Mouse (Mus musculus) liver, embryonic 11.5 days (tissue): ENCODE data around the gene Wdr76. TPM values are rescaled to one million over a fixed set of nuclear protein-coding genes. Genes with fewer than 3 reads are reported as not detected.
"Not testable (repeated sequence)": the region's sequence is repeated elsewhere in the genome, so short reads cannot be mapped to it uniquely, and the experiment has no call there.

Experiments used
- ATAC-seq: fragments of 200-750 bp; cut with Nextera tagmentation; replicated peaks from 2 replicates; pipeline ENCODE4 v1.8.0; 2017; ENCODE audit warnings: moderate number of reproducible peaks, mild to moderate bottlenecking, moderate TSS enrichment, moderate library complexity; ENCODE audit not compliant: low FRiP score
- DNase-seq: peaks from one replicate; pipeline ENCODE4 v3.0.0-alpha.2; 2017; ENCODE audit warnings: low spot score
- H3K27ac ChIP-seq: fragments of 300-500 bp; sonication (generic); 2 replicates; pipeline ENCODE4 v1.5.1; 2014; ENCODE audit warnings: mild to moderate bottlenecking, low read depth, low read length, control low read depth
- H3K27me3 ChIP-seq: fragments of 300-500 bp; sonication (generic); replicated peaks from 2 replicates; pipeline ENCODE4 v1.6.1; 2014; ENCODE audit warnings: low read length, mixed read lengths; ENCODE audit not compliant: control insufficient read depth, insufficient read depth
- H3K36me3 ChIP-seq: fragments of 300-500 bp; sonication (generic); 2 replicates; pipeline ENCODE4 v1.6.1; 2014; ENCODE audit warnings: mild to moderate bottlenecking, low read length, moderate library complexity, mixed read lengths; ENCODE audit not compliant: control insufficient read depth, insufficient read depth
- H3K4me1 ChIP-seq: fragments of 300-500 bp; sonication (generic); replicated peaks from 2 replicates; pipeline ENCODE4 v1.6.1; 2014; ENCODE audit warnings: low read length, mixed read lengths; ENCODE audit not compliant: control insufficient read depth, insufficient read depth
- H3K4me2 ChIP-seq: fragments of 300-500 bp; sonication (generic); 2 replicates; pipeline ENCODE4 v1.6.1; 2014; ENCODE audit warnings: mild to moderate bottlenecking, control low read depth, moderate library complexity
- H3K4me3 ChIP-seq: fragments of 300-500 bp; sonication (generic); 2 replicates; pipeline ENCODE4 v1.5.1; 2014; ENCODE audit warnings: low read depth, low read length, control low read depth
- H3K9ac ChIP-seq: fragments of 300-500 bp; sonication (generic); 2 replicates; pipeline ENCODE4 v1.6.1; 2014; ENCODE audit warnings: low read depth, low read length, control low read depth
- H3K9me3 ChIP-seq: fragments of 300-500 bp; sonication (generic); 2 replicates; pipeline ENCODE4 v1.6.1; 2016; ENCODE audit warnings: low read length, inconsistent platforms, mixed read lengths; ENCODE audit not compliant: control insufficient read depth
- WGBS: fragments of 180-500 bp; shearing (Covaris S2); extraction: QIAGEN DNeasy Blood & Tissue Kit; methylation state at CpG from one replicate; pipeline ENCODE4 v1.1.7; 2014; 5-methylcytosine and 5-hydroxymethylcytosine counted together
- polyA plus RNA-seq: library from polyadenylated mRNA; unstranded; fragments of >200 nt; fragmentation: Nextera tagmentation; extraction: Ambion mirVana; gene quantifications from 2 replicates; pipeline ENCODE4 v1.2.1, GENCODE M21; 2014

The Wdr76 gene
- polyA plus RNA-seq, 1 experiment from 2014 or later = 15.4 TPM

DNA sequence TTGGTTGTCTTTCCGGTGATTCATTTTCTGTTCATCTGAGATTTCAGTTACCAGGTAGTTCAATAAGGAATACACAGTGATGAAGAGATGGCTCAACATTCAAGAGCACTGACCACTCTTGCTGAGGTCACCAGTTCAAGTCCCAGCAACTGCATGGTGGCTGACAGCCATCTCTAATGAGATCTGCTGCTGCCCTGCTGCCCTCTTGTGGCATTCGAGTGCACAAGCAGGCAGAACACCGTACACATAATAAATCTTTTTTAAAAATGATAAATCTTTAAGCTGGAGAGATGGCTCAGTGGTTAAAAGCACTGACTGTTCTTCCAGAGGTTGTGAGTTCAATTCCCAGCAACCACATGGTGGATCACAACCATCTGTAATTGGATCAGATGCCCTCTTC lies 26.0 kb upstream of the Wdr76 start:
- ATAC-seq = no peak; the same call in 1 of the 2 replicates
- Histone ChIP-seq H3K27me3 (no peaks in the 10 kb centered on the region), H3K4me1 (no peaks in the 10 kb centered on the region), H3K4me2 (no peak overlapping the region), H3K27ac (no peak overlapping the region), H3K9me3 (no peaks in the 10 kb centered on the region), H3K4me3 (no peak overlapping the region), H3K36me3 (no peaks in the 10 kb centered on the region), H3K9ac (no peak overlapping the region)
- WGBS = 48% methylated on average over 3 of the region's 3 CpGs
- no peak for DNase-seq

DNA sequence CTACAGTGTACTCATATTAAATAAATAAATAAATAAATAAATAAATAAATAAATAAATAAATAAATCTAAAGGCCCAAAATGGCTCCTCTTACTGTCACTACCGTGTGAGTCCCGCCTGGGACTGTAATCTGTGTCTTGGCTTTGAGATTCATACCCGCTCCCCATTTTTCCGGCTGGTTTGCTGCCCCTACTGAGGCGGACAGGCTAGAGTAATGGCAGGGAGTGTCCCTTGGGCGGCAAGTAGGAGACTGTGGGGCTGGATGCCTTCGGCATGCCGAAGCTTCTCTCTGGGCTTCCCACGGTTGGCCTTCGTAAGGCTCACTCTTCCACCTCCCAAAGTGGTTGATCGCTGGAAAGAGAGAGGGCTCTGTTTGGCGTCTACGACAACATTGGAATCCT lies 25.6 kb upstream of the Wdr76 start:
- not testable (repeated sequence) for H3K4me3 ChIP-seq, ATAC-seq, H3K4me1 ChIP-seq, H3K9ac ChIP-seq, DNase-seq, H3K9me3 ChIP-seq, H3K36me3 ChIP-seq, H3K4me2 ChIP-seq, H3K27me3 ChIP-seq, H3K27ac ChIP-seq
- WGBS = 83% methylated on average over 13 of the region's 13 CpGs

DNA sequence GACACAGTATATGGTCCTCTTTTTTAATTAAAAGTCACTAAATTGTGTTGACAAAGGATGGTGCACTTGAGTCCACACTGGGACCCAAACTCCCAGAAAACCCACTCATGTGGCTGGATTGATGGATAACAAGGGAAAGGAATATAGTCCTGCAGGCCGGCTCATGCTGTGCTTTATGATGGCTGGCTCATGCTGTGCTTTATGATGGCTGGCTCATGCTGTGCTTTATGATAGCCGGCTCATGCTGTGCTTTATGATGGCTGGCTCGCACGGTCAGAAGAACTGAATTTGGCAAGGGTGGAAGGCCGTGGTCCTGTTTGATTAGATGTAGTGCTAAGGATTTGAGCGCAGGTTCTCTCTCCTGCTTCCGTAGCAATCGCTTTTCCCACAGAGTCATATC lies 22.9 kb upstream of the Wdr76 start:
- no peak for DNase-seq
- no peaks in the 10 kb centered on the region for H3K9me3 ChIP-seq
- no peaks in the 10 kb centered on the region for H3K36me3 ChIP-seq
- WGBS = 76% methylated on average over 8 of the region's 8 CpGs
- H3K4me1 ChIP-seq = no peaks in the 10 kb centered on the region
- H3K4me2 ChIP-seq = no peak overlapping the region
- no peak overlapping the region for H3K9ac ChIP-seq
- H3K4me3 ChIP-seq = no peak overlapping the region
- H3K27me3 ChIP-seq = no peaks in the 10 kb centered on the region
- no peak overlapping the region for H3K27ac ChIP-seq
- no peak for ATAC-seq

DNA sequence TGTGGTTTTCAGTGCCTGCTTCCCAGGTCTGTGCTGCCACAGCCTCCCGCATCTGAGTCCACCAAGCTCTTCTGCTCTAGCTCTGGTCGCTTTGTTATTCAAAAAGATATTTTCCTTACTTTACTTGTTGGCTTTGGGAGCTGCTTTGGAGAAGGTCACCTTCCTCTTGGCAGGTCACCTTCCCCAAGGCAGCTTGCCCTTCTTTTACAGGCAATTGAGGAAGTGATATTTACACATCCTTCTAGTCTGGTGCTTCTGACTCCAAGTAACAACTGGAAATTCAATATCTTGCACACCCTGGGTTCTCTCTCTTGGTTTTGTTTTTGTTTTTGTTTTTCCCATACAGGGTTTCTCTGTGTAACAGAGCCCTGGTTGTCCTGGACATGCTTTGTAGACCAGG lies 22.1 kb upstream of the Wdr76 start:
- 80% methylated on average over 1 of the region's 2 CpGs for WGBS
- ATAC-seq, H3K9me3 ChIP-seq, H3K4me3 ChIP-seq, H3K9ac ChIP-seq, H3K4me2 ChIP-seq, H3K36me3 ChIP-seq, H3K27ac ChIP-seq, DNase-seq, H3K27me3 ChIP-seq, H3K4me1 ChIP-seq: not testable (repeated sequence)

DNA sequence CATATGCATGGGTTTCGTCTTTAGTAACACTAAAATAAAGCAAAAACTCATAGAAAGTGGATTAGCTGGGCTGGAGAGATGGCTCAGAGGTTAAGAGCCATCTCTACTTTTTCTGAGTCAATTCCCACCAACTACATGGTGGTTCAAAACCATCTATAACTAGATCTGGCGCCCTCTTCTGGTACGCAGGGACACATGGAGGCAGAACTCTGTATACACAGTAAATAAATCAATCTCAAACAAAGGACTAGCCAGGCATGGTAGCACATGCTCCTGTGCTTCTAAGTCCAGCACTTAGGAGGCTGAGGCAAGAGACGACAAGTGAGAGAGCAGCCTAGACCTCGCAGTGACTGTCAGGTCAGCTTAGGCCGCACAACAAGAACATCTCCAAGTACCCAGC lies 5.0 kb upstream of the Wdr76 start:
- not testable (repeated sequence) for H3K36me3 ChIP-seq, H3K4me2 ChIP-seq, H3K4me3 ChIP-seq, H3K27me3 ChIP-seq, H3K27ac ChIP-seq, H3K9ac ChIP-seq, H3K4me1 ChIP-seq, H3K9me3 ChIP-seq, DNase-seq
- ATAC-seq = 0 out of 2 replicates have a peak, but pooled peaks have one; percentile 34
- WGBS = 86% methylated on average over 1 of the region's 6 CpGs

DNA sequence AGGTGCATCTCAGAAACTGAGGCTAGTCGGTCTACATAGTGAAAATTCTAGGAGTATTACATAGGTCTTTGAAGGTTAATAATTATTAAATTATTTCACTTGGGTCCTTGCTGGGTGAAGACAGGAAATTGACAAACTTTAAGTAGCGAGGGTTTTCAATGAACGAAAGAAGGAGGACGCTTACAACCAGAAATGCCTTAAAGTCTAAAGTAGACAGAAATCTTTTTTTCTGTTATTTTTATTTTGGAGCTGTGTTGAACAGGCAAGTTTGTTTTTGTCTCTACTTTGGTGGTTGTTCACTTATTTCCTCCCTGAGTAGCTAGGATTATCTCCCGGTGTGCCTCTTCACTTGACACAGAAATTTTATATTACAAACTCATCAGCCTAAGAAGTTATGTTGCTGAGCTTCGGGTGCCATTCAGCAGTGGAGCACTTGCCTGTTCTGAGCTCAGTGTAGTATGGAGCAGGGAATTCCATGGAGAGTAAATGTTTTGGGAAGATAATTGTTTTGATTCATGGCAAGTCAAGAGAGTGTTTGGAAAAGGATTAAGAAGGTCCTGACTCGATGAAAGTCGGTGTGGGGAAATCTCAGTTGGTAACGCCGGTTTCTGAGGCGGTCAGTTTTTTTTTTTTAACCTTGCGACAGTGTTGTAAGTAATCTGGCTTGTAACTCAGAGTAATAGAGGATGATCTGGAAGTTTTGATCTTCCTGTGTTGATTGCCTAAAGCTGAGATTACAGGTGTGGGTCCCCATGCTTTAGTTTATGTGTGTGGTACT lies 839 bp downstream of the Wdr76 start:
- no peak overlapping the region for H3K27ac ChIP-seq

DNA sequence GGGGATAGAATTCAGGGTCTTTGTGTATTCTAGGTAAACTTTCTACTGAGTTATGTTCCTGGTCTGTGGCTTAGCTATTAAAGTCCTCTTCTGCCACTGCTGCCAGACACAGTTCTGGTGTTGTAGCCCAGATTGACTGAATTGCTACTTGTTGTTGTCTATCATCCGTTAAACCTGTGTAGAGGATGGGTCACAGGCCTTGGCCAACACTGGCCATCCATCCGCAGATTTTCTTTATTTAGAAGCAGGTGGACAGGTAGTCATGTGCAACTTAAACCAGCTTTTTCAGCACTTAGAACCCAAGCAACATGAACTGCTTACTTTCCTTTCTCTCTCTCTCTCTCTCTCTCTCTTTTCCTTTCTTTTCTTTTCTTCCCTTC lies 1.4 kb downstream of the Wdr76 start:
- no peaks in the 10 kb centered on the region for H3K9me3 ChIP-seq
- H3K4me3 ChIP-seq = peak overlapping the region; percentile 64
- DNase-seq (no peak), ATAC-seq (no peak)
- 0 out of 2 replicates have a peak, but pooled peaks cover 10% of the 10 kb centered on the region for H3K4me1 ChIP-seq
- WGBS = 74% methylated on average over 2 of the region's 2 CpGs
- peaks cover 12% of the 10 kb centered on the region; the same call in 1 of the 2 replicates for H3K36me3 ChIP-seq
- no peaks in the 10 kb centered on the region for H3K27me3 ChIP-seq
- H3K4me2 ChIP-seq = peak overlapping the region; percentile 83
- peak overlapping the region; percentile 68; the same call in 1 of the 2 replicates for H3K9ac ChIP-seq
- H3K27ac ChIP-seq = no peak overlapping the region

More for the DNA sequence above, 839 bp downstream of the Wdr76 start:
- 17% methylated on average over 12 of the region's 12 CpGs for WGBS
- Histone ChIP-seq H3K36me3 (peaks cover 12% of the 10 kb centered on the region; the same call in 1 of the 2 replicates), H3K9me3 (no peaks in the 10 kb centered on the region), H3K4me2 (peak overlapping the region; percentile 83), H3K27me3 (no peaks in the 10 kb centered on the region), H3K4me3 (peak overlapping the region; percentile 64), H3K9ac (peak overlapping the region; percentile 68), H3K4me1 (0 out of 2 replicates have a peak, but pooled peaks cover 10% of the 10 kb centered on the region)
- DNase-seq = no peak
- no peak for ATAC-seq

DNA sequence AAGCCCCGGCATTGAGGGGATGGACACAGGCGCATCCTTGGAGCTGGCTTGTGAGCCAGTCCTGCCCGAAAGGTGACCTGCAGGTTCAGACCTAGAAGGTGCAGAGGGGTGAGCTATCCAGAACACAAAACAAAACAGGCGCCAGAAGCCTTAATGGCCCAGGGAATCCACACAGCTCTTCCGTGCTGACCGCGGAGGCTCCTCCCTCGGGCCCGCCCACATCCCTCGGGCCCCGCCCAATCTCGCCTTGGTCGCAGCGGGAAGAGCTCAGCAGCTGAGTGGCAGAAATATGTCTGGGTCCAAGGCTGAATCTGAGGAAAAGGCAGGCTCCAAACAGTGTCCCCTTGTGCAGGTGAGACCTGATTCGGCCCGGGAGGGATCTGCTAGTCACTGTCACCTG lies 3.1 kb downstream of the Wdr76 start:
- ATAC-seq (peak; percentile 74), DNase-seq (peak; percentile 66)
- Histone ChIP-seq H3K27me3 (no peaks in the 10 kb centered on the region), H3K9me3 (no peaks in the 10 kb centered on the region), H3K36me3 (peaks cover 14% of the 10 kb centered on the region; the same call in 1 of the 2 replicates), H3K4me1 (0 out of 2 replicates have a peak, but pooled peaks cover 10% of the 10 kb centered on the region), H3K27ac (no peak overlapping the region), H3K9ac (peak overlapping the region; percentile 37), H3K4me2 (peak overlapping the region; percentile 56), H3K4me3 (peak overlapping the region; percentile 36)
- whole genome bisulfite sequencing = 19% methylated on average over 16 of the region's 16 CpGs

DNA sequence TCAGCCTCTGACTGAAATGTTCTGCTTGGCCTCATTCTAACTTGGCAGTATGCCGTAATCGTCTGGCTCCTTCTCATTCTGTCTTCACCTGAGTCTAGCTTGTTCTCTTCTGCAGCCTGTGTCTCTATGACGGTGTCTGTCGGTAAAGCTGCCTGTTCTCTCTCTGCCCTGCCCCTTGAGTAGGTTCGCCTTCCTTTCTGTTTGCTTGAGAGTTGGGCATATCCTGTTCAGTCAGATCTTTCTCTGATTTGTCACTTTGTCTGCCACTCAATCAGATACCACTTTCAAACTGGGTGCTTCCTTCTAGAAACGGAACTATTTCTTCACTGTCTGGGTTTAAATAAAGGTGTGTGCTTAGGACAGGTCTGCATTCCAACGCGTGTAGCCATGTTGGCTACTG lies 4.9 kb downstream of the Wdr76 start:
- Histone ChIP-seq H3K36me3 (peaks cover 20% of the 10 kb centered on the region; the same call in 1 of the 2 replicates), H3K9ac (no peak overlapping the region), H3K4me1 (0 out of 2 replicates have a peak, but pooled peaks cover 10% of the 10 kb centered on the region), H3K4me3 (no peak overlapping the region), H3K4me2 (no peak overlapping the region), H3K9me3 (no peaks in the 10 kb centered on the region), H3K27ac (no peak overlapping the region), H3K27me3 (no peaks in the 10 kb centered on the region)
- WGBS = 90% methylated on average over 8 of the region's 8 CpGs
- ATAC-seq (no peak), DNase-seq (no peak)
